Mouse (Mus musculus) v-Abl transformed pro-B cells (cell line): ENCODE measurements around the gene Ormdl2.
"Not testable (repeated sequence)": the region's sequence is repeated elsewhere in the genome, so short reads cannot be mapped to it uniquely, and the experiment has no call there.

Source experiments
- in situ Hi-C, 2 experiments: fragments of 400-800 bp; cut with MboI; formaldehyde crosslinking; loops; one replicate each; pipeline ENCODE4 v1.15.1; 2025; ENCODE audit not compliant: unreplicated experiment in 2 of 2

Gene Ormdl2

GRCm38 (mm10) chr10:128821358-128822056 is at the start of gene Ormdl2:
Gene Ormdl2, minus strand, starts transcription at chr10:128821645.
- in situ Hi-C loops: no loop called here

GRCm38 (mm10) chr10:128870341-128870740 is 48.9 kb upstream of the Ormdl2 start:
- in situ Hi-C loops: no loop called here

- in situ Hi-C loops: no loop called here
Measured at GRCm38 (mm10) chr10:128866518-128866917, 45.1 kb upstream of the Ormdl2 start.

- in situ Hi-C loops: no loop called here
Measured at GRCm38 (mm10) chr10:128866042-128866441, 44.6 kb upstream of the Ormdl2 start.

- in situ Hi-C loops: no loop called here
Measured at GRCm38 (mm10) chr10:128861176-128861575, 39.7 kb upstream of the Ormdl2 start.

GRCm38 (mm10) chr10:128850339-128850738 is 28.9 kb upstream of the Ormdl2 start:
- in situ Hi-C loops: no loop called here

GRCm38 (mm10) chr10:128848426-128848825 is 27.0 kb upstream of the Ormdl2 start:
- in situ Hi-C loops: loop anchor here (5.0 to 10.0 kb wide), 2 partner anchors 49 to 126 kb away; no protein-coding TSS in a partner anchor

- in situ Hi-C loops: loop anchor here (5.0 to 10.0 kb wide), 2 partner anchors 51 to 128 kb away; no protein-coding TSS in a partner anchor
Measured at GRCm38 (mm10) chr10:128846664-128847063, 25.2 kb upstream of the Ormdl2 start.

- in situ Hi-C loops: loop anchor here (5.0 to 10.0 kb wide), 2 partner anchors 52 to 129 kb away; no protein-coding TSS in a partner anchor
Measured at GRCm38 (mm10) chr10:128845516-128845915, 24.1 kb upstream of the Ormdl2 start.

- in situ Hi-C loops: loop anchor here in 1 of 2 experiments (10.0 kb wide), 1 partner anchor 132 kb away; no protein-coding TSS in a partner anchor
Measured at GRCm38 (mm10) chr10:128843260-128843659, 21.8 kb upstream of the Ormdl2 start.

GRCm38 (mm10) chr10:128840612-128841011 is 19.2 kb upstream of the Ormdl2 start:
- in situ Hi-C loops: loop anchor here in 1 of 2 experiments (10.0 kb wide), 1 partner anchor 134 kb away; no protein-coding TSS in a partner anchor

- in situ Hi-C loops: no loop called here
Measured at GRCm38 (mm10) chr10:128839434-128839833, 18.0 kb upstream of the Ormdl2 start.

- in situ Hi-C loops: no loop called here
Measured at GRCm38 (mm10) chr10:128837400-128837799, 16.0 kb upstream of the Ormdl2 start.

- in situ Hi-C loops: no loop called here
Measured at GRCm38 (mm10) chr10:128823821-128824220, 2.4 kb upstream of the Ormdl2 start.

GRCm38 (mm10) chr10:128823087-128823486 is 1.6 kb upstream of the Ormdl2 start:
- in situ Hi-C loops: not testable (repeated sequence)

- in situ Hi-C loops: no loop called here
Measured at GRCm38 (mm10) chr10:128822135-128822534, 690 bp upstream of the Ormdl2 start.

- in situ Hi-C loops: no loop called here
Measured at GRCm38 (mm10) chr10:128820217-128820616, 1.2 kb downstream of the Ormdl2 start.

GRCm38 (mm10) chr10:128817033-128817432 is 4.4 kb downstream of the Ormdl2 start, which contains the start of gene Sarnp:
Gene Sarnp, plus strand, starts transcription at chr10:128817333.
- in situ Hi-C loops: no loop called here

GRCm38 (mm10) chr10:128807018-128807417 is 14.4 kb downstream of the Ormdl2 start:
- in situ Hi-C loops: loop anchor here in 1 of 2 experiments (10.0 kb wide), 1 partner anchor 52 kb away; no protein-coding TSS in a partner anchor

GRCm38 (mm10) chr10:128806086-128806485 is 15.4 kb downstream of the Ormdl2 start:
- in situ Hi-C loops: loop anchor here in 1 of 2 experiments (10.0 kb wide), 1 partner anchor 51 kb away; no protein-coding TSS in a partner anchor

- in situ Hi-C loops: loop anchor here in 1 of 2 experiments (10.0 kb wide), 1 partner anchor 51 kb away; no protein-coding TSS in a partner anchor
Measured at GRCm38 (mm10) chr10:128805092-128806000, 16.1 kb downstream of the Ormdl2 start.
